Mouse (Mus musculus): ENCODE results near the gene Pld5. TPM values are rescaled to one million over a fixed set of nuclear protein-coding genes. Genes with fewer than 3 reads are reported as not detected.
"Not testable (repeated sequence)": the region's sequence is repeated elsewhere in the genome, so short reads cannot be mapped to it uniquely, and the experiment has no call there.

The Pld5 gene
- total RNA-seq, 2 experiments from 2014 or later: 5.7 to 6.5 TPM

- DNase-seq (ENCODE audit: extremely low spot score in 1 of 2, low spot score in 2 of 2): no peak
- intact Hi-C loops (cut with DNase I): no loop called here
Observed at GRCm38 (mm10) chr1:175997076-175997651, 277.9 kb downstream of the Pld5 start.

- DNase-seq (ENCODE audit: extremely low spot score in 1 of 2, low spot score in 2 of 2): no peak
- intact Hi-C loops (cut with DNase I): no loop called here
Observed at GRCm38 (mm10) chr1:175988912-175989311, 286.2 kb downstream of the Pld5 start.

GRCm38 (mm10) chr1:175988448-175988847, 286.7 kb downstream of the Pld5 start:
- intact Hi-C loops (cut with DNase I): no loop called here
- DNase-seq (ENCODE audit: extremely low spot score in 1 of 2, low spot score in 2 of 2): no peak

- DNase-seq (ENCODE audit: extremely low spot score in 1 of 2, low spot score in 2 of 2); intact Hi-C loops (cut with DNase I): not testable (repeated sequence)
Observed at GRCm38 (mm10) chr1:175979014-175979413, 296.1 kb downstream of the Pld5 start, which contains the start of gene Rbm8a2. Gene Rbm8a2 (minus strand): TSS chr1:175979114.

- no peak for DNase-seq (ENCODE audit: extremely low spot score in 1 of 2, low spot score in 2 of 2)
- intact Hi-C loops (cut with DNase I): no loop called here
Observed at GRCm38 (mm10) chr1:175970710-175971109, 304.4 kb downstream of the Pld5 start.

- intact Hi-C loops (cut with DNase I): no loop called here
- DNase-seq (ENCODE audit: extremely low spot score in 1 of 2, low spot score in 2 of 2): no peak
Observed at GRCm38 (mm10) chr1:175967004-175967745, 307.9 kb downstream of the Pld5 start.

GRCm38 (mm10) chr1:175961786-175962185, 313.3 kb downstream of the Pld5 start:
- intact Hi-C loops (cut with DNase I): no loop called here
- no peak for DNase-seq (ENCODE audit: extremely low spot score in 1 of 2, low spot score in 2 of 2)

- DNase-seq (ENCODE audit: extremely low spot score in 1 of 2, low spot score in 2 of 2): no peak
- intact Hi-C loops (cut with DNase I): no loop called here
Observed at GRCm38 (mm10) chr1:175950851-175951250, 324.3 kb downstream of the Pld5 start.

- intact Hi-C loops (cut with DNase I): no loop called here
- DNase-seq (ENCODE audit: extremely low spot score in 1 of 2, low spot score in 2 of 2): no peak
Observed at GRCm38 (mm10) chr1:175950421-175950820, 324.7 kb downstream of the Pld5 start.

GRCm38 (mm10) chr1:175946718-175947315, 328.3 kb downstream of the Pld5 start:
- no peak for DNase-seq (ENCODE audit: extremely low spot score in 1 of 2, low spot score in 2 of 2)
- intact Hi-C loops (cut with DNase I): no loop called here

- intact Hi-C loops (cut with DNase I): no loop called here
- no peak for DNase-seq (ENCODE audit: extremely low spot score in 1 of 2, low spot score in 2 of 2)
Observed at GRCm38 (mm10) chr1:175943168-175943567, 331.9 kb downstream of the Pld5 start.

- intact Hi-C loops (cut with DNase I): loop anchor here (5.0 to 10.0 kb wide), 2 partner anchors 284 to 926 kb away; no protein-coding TSS in a partner anchor
- DNase-seq (ENCODE audit: extremely low spot score in 1 of 2, low spot score in 2 of 2): no peak
Observed at GRCm38 (mm10) chr1:175938731-175939130, 336.4 kb downstream of the Pld5 start.

GRCm38 (mm10) chr1:175936282-175936737, 338.8 kb downstream of the Pld5 start:
- intact Hi-C loops (cut with DNase I): loop anchor here (2.0 to 10.0 kb wide), 3 partner anchors 286 to 928 kb away; no protein-coding TSS in a partner anchor
- peak; percentile 67 to 83 for DNase-seq (ENCODE audit: extremely low spot score in 1 of 2, low spot score in 2 of 2)

- intact Hi-C loops (cut with DNase I): loop anchor here (10.0 kb wide), 1 partner anchor 933 kb away; no protein-coding TSS in a partner anchor
- no peak for DNase-seq (ENCODE audit: extremely low spot score in 1 of 2, low spot score in 2 of 2)
Observed at GRCm38 (mm10) chr1:175931391-175931790, 343.7 kb downstream of the Pld5 start.

GRCm38 (mm10) chr1:175923848-175924787, 351.0 kb downstream of the Pld5 start:
- intact Hi-C loops (cut with DNase I): loop anchor here (5.0 to 10.0 kb wide), 3 partner anchors 252 to 889 kb away; partner anchors contain the start of gene Fh1
- DNase-seq (ENCODE audit: extremely low spot score in 1 of 2, low spot score in 2 of 2): peak; percentile 71 to 75

GRCm38 (mm10) chr1:175921091-175921490, 354.0 kb downstream of the Pld5 start:
- intact Hi-C loops (cut with DNase I): loop anchor here (5.0 to 10.0 kb wide), 3 partner anchors 249 to 886 kb away; partner anchors contain the start of gene Fh1
- no peak for DNase-seq (ENCODE audit: extremely low spot score in 1 of 2, low spot score in 2 of 2)

GRCm38 (mm10) chr1:175920029-175920428, 355.1 kb downstream of the Pld5 start, which contains the start of gene Gm38100:
Gene Gm38100 (plus strand): TSS chr1:175920329.
- intact Hi-C loops (cut with DNase I): loop anchor here (5.0 to 10.0 kb wide), 3 partner anchors 248 to 885 kb away; partner anchors contain the start of gene Fh1
- DNase-seq (ENCODE audit: extremely low spot score in 1 of 2, low spot score in 2 of 2): no peak

- intact Hi-C loops (cut with DNase I): no loop called here
- DNase-seq (ENCODE audit: extremely low spot score in 1 of 2, low spot score in 2 of 2): no peak
Observed at GRCm38 (mm10) chr1:175913728-175914303, 361.3 kb downstream of the Pld5 start.
